Mouse (Mus musculus) cerebellum, adult 11 months (tissue): ENCODE data around the gene Nol6.

Experiments used
- DNase-seq: peaks from one replicate; pipeline ENCODE4 v3.0.0; 2022

The Nol6 gene

GRCm38 (mm10) chr4:41078726-41079125, 45.5 kb downstream of the Nol6 start:
- no peak for DNase-seq

DNA sequence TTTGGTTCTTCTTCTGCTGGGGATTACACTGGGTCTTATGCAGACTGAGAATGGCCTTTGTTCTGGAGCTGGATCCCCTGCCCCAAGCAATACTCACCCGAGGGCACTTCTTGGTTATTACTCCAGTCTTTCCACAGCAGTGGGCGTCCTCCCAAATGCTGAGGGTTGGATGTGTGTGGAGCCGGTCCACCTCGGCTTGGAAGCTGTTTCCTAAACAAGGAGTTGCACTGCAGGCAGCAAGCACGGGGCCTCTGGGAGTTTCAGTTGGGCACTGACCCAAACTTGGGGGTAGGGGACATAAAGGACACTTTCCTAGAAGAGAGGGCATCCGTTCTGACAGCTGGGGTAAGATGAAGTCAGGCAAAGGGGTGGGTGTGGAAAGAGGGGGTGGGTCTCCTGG, 49.8 kb downstream of the Nol6 start:
- no peak for DNase-seq

DNA sequence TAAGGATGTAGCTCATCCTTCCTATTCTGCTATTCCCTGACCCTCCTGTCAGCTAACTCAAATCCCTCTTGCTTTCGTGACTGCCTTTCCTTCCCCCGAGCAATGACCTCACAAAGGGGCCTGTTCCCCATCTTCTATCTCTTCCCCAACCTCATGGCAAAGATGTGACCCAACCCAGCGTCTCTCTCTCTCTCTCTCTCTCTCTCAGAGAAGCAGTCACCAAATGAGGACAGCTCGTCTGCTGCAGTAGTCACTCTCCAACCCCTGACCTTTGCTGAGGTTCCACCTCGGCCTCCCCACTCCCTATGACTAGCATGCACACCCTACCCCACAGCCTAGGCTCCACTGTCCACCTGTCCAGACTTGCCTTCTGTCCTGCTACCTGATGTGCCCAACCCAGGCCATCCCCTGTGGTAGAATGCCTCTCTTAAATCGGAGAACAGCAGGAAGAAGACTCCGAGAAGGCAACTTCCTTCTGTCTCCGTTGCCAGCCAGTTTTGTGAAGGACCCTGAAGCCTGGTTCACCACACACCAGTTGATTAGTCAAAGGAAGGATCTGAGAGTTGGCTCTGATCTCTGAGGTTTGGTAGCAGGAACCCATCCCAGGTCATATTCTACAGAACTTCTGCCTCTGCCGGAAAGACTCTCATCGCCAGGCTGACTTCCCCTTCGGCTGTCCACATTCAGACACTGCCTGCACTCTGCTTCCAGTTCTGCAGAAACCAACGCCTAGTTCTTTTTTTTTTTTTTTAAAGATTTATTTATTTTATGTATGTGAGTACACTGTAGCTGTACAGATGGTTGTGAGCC, 51.0 kb downstream of the Nol6 start:
- no peak for DNase-seq

GRCm38 (mm10) chr4:41071500-41072429, 52.5 kb downstream of the Nol6 start:
- DNase-seq: peak; percentile 27

DNA sequence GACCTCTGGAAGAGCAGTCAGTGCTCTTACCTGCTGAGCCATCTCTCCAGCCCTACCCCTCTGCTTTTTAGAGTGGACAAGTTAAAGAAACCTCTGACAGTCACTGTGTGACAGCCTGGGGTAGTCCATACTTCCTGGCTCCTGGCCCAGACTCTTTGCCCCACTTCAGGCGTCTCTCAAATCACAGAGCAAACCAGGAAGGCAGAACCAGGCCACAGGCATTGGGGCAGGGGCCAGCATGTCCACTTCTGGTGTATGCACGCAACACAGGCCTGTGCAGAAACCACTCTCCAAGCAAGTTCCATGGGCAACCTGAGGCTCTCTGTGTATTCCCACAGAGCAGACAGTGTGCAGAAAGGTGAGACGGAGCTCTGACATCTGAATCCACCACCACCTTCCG, 59.1 kb downstream of the Nol6 start:
- DNase-seq: no peak
